Comparison of ENCODE assay signal across 10 mouse cellular contexts in the genomic region with DNA sequence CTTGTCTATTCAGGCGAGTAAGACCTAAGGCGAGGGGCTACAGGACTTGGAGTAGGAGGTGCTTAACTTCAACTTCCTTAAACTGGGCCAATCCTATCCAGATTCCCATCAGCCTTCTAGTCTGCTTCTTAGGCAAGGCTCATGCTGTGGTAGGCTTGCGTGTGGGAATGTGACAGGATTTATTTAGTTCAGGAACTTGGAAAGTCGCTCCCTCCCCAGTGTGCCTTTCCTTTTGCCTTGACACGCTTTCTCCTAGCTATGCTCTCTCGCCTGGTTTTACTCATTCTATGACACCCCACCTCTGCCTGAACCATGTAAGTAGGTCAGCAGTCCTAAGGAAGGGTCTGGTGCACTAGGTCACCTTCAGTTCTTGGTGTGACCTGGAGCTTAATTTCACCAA.
"Had no signal": no experiment of that assay in that cellular context is flagged by ENCODE, and none has a peak within 500 bp of the region (broad histone marks: within the 10 kb centered on the region; RNA-seq: fewer than 3 reads in every experiment).

No protein-coding gene starts in this region.

- H3K36me3 ChIP-seq: limb, embryonic 13.5 days; liver, embryonic 13.5 days; midbrain, embryonic 13.5 days; neural tube, embryonic 15.5 days had no signal

- H3K4me1 ChIP-seq: midbrain, embryonic 13.5 days; neural tube, embryonic 15.5 days had no signal

- H3K27me3 ChIP-seq: liver, embryonic 13.5 days had no signal

- ATAC-seq: midbrain, embryonic 13.5 days had no signal

- H3K9me3 ChIP-seq: limb, embryonic 13.5 days; liver, embryonic 13.5 days; midbrain, embryonic 13.5 days; neural tube, embryonic 15.5 days had no signal

- H3K4me2 ChIP-seq: midbrain, embryonic 13.5 days; neural tube, embryonic 15.5 days had no signal

- H3K4me3 ChIP-seq: limb, embryonic 13.5 days; liver, embryonic 13.5 days; midbrain, embryonic 13.5 days; myocyte; neural tube, embryonic 15.5 days had no signal

- H3K9ac ChIP-seq: limb, embryonic 13.5 days; midbrain, embryonic 13.5 days; neural tube, embryonic 15.5 days had no signal

- H3K27ac ChIP-seq: limb, embryonic 13.5 days; liver, embryonic 13.5 days; midbrain, embryonic 13.5 days; neural tube, embryonic 15.5 days had no signal

- DNase-seq: kidney, postnatal 10 days; left cerebral cortex, postnatal 4 days; liver, embryonic 13.5 days; lung, adult 18-20 months; right cerebral cortex, postnatal 4 days; thymus, postnatal 36 days had no signal
